Mouse (Mus musculus) spleen, adult 2 months (tissue): Measurements from ENCODE around the gene Pcnx.

Experiments
- CTCF ChIP-seq: fragments of 200-500 bp; IDR thresholded peaks from 2 replicates; pipeline ENCODE4 v1.5.1; 2011; ENCODE audit warnings: mild to moderate bottlenecking, inconsistent platforms; ENCODE audit not compliant: insufficient read depth, insufficient read length, insufficient replicate concordance; ENCODE audit errors: extremely low read depth
- POLR2A ChIP-seq: fragments of 200-500 bp; IDR thresholded peaks from 2 replicates; pipeline ENCODE4 v1.6.1; 2011; ENCODE audit warnings: low read depth, low read length, inconsistent platforms

GRCm38 (mm10) chr12:81997497-81997896 is 137.7 kb downstream of the Pcnx start:
- TF ChIP-seq CTCF (no peak), POLR2A (no peak)
